Comparison of ENCODE assay signal across 8 mouse cellular contexts in the genomic region with DNA sequence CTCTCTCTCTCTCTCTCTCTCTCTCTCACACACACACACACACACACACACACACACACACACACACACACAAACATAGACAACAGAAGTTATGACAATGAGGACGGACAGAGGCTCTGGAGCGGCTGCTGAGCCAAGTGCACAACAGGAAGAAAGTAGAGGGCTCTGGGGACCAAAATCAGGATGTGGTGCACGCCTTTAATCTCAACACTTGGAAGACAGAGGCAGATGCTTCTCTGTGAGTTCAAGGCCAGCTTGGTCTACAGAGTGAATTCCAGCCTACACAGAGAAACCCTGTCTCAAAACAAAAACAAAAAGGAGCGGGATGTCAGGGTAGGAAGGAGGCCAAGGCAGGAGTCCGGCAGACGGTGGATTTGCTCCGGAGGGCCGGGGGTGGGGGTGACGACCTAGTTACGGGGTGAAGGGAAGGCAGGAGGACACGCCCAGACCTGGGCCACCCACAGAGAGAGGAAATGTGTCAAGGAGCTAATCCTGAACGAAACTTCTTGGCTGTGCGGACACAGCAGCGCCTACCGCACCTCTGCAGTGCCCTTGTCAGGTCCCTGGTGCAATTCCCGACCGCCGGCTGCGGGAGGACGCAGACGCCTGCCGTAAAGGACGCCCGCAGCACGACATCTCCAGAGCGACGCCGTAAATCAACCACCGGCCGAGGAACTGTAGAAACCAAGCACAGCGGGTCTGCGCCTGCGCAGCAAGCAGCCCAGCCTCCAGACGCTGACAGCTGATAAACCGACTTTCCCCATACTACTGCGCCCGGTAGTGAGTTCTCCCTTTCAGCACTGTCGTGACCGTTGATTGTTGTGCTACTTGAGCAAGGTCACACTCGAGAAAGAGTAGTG. TPM values are rescaled to one million over a fixed set of nuclear protein-coding genes. Genes with fewer than 3 reads are reported as not detected.
DNase-seq lines count a peak whose midpoint lies in the region; ATAC-seq and TF ChIP-seq lines count a peak whose summit lies in the region.

A gene (minus strand): TSS at position 629 of the 860 bp plus-strand sequence.

- TF ChIP-seq POLR2A in MEL (IDR thresholded peaks at IDR 0.05; ENCODE audit: control insufficient read depth in 1 of 2, insufficient read depth in 1 of 2, low read depth in 1 of 2, low read length in 2 of 2, poor library complexity in 1 of 2) = peak; percentile 73 to 97; a peak in 3 of 4 replicates
- TF ChIP-seq POLR2A in cerebellum, adult 2 months (IDR thresholded peaks at IDR 0.05; ENCODE audit: borderline replicate concordance, insufficient read depth, low read length) = peak; percentile 83

- WGBS in cerebellum, adult 2 months = under 1% methylated on average over 40 of the region's 40 CpGs
- 2% methylated on average over 40 of the region's 40 CpGs for WGBS in forebrain, postnatal 0 days
- WGBS in lung, embryonic 15.5 days = under 1% methylated on average over 40 of the region's 40 CpGs

- peak within 1 kb of the TSS; percentile 85 to 90 for H3K4me3 ChIP-seq in MEL (ENCODE audit: control insufficient read depth in 1 of 2, insufficient read depth in 1 of 2, low read depth in 2 of 2, low read length in 2 of 2)
- peak within 1 kb of the TSS; percentile 98 for H3K4me3 ChIP-seq in cerebellum, adult 2 months (replicated peaks; ENCODE audit: insufficient read depth, low read depth, low read length)
- peak within 1 kb of the TSS; percentile 65 for H3K4me3 ChIP-seq in forebrain, postnatal 0 days (ENCODE audit: low read depth, low read length)
- H3K4me3 ChIP-seq in lung, embryonic 15.5 days = peak within 1 kb of the TSS; percentile 87

- no peaks in the 10 kb centered on the region for H3K27me3 ChIP-seq in MEL (ENCODE audit: control insufficient read depth in 1 of 2, insufficient read depth in 2 of 2, low read length in 2 of 2)
- no peaks in the 10 kb centered on the region for H3K27me3 ChIP-seq in cerebellum, adult 2 months (ENCODE audit: control insufficient read depth, insufficient read depth, low read length)
- H3K27me3 ChIP-seq in forebrain, postnatal 0 days (ENCODE audit: insufficient read depth, low read length) = no peaks in the 10 kb centered on the region
- no peaks in the 10 kb centered on the region for H3K27me3 ChIP-seq in lung, embryonic 15.5 days

- TF ChIP-seq RAD21 in MEL (IDR thresholded peaks at IDR 0.05; ENCODE audit: low read depth, low read length) = no peak

- H3K27ac ChIP-seq in MEL (ENCODE audit: control insufficient read depth, low read depth, low read length) = peak within 1 kb of the TSS; percentile 95
- H3K27ac ChIP-seq in cerebellum, adult 2 months (ENCODE audit: insufficient read depth, low read length) = peak within 1 kb of the TSS; percentile 95
- H3K27ac ChIP-seq in forebrain, postnatal 0 days (ENCODE audit: low read depth, low read length) = peak within 1 kb of the TSS; percentile 63
- H3K27ac ChIP-seq in lung, embryonic 15.5 days = peak within 1 kb of the TSS; percentile 38; the same call in 1 of the 2 replicates

- DNase-seq in MEL (ENCODE audit: low read depth, low spot score) = peak; percentile 98
- DNase-seq in cerebellum, adult 2 months = peak; percentile 97
- DNase-seq in forebrain, postnatal 0 days = peak; percentile 98
- peak; percentile 98 for DNase-seq in heart, postnatal 4 days
- DNase-seq in layer of hippocampus, adult 8-10 months (ENCODE audit: low spot score in 2 of 2) = peak; percentile 92 to 96
- peak; percentile 93 for DNase-seq in ovary, adult 18-20 months (ENCODE audit: low spot score)
- DNase-seq in thymus, postnatal 0 days (ENCODE audit: low spot score) = peak; percentile 97

- ATAC-seq in forebrain, postnatal 0 days = peak; percentile 98
- ATAC-seq in lung, embryonic 15.5 days (ENCODE audit: borderline replicate concordance, extremely low read depth, low FRiP score, low TSS enrichment) = peak; percentile 95

- no peak for TF ChIP-seq CTCF in MEL (IDR thresholded peaks at IDR 0.05 in 2 of 3, conservative IDR thresholded peaks at IDR 0.05 in 1 of 3; ENCODE audit: control insufficient read depth in 1 of 3, insufficient read depth in 1 of 3, low read depth in 2 of 3, low read length in 3 of 3, poor library complexity in 1 of 3, severe bottlenecking in 1 of 3)
- TF ChIP-seq CTCF in cerebellum, adult 2 months (IDR thresholded peaks at IDR 0.05; ENCODE audit: borderline replicate concordance, insufficient read depth, low read depth, low read length) = no peak
- no peak for TF ChIP-seq CTCF in forebrain, postnatal 0 days (IDR thresholded peaks at IDR 0.05; ENCODE audit: low read depth)

- H3K4me2 ChIP-seq in forebrain, postnatal 0 days (ENCODE audit: low read depth) = peak within 1 kb of the TSS; percentile 71
- peak within 1 kb of the TSS; percentile 68 for H3K4me2 ChIP-seq in lung, embryonic 15.5 days

- H3K9me3 ChIP-seq in MEL (replicated peaks; ENCODE audit: insufficient read depth, low read length) = no peaks in the 10 kb centered on the region
- no peaks in the 10 kb centered on the region for H3K9me3 ChIP-seq in forebrain, postnatal 0 days (ENCODE audit: low read length)
- H3K9me3 ChIP-seq in lung, embryonic 15.5 days = no peaks in the 10 kb centered on the region

- H3K79me2 ChIP-seq in MEL (ENCODE audit: control insufficient read depth, insufficient read depth, low read length, poor library complexity) = peaks cover 14% of the 10 kb centered on the region

- peaks cover 0 to 11% of the 10 kb centered on the region in 2 experiments; a peak in 2 of 4 replicates for H3K4me1 ChIP-seq in MEL (ENCODE audit: control insufficient read depth in 1 of 2, insufficient read depth in 2 of 2, low read length in 2 of 2)
- no peaks in the 10 kb centered on the region for H3K4me1 ChIP-seq in cerebellum, adult 2 months (ENCODE audit: control insufficient read depth, insufficient read depth, low read length)
- peaks cover 7% of the 10 kb centered on the region; the same call in 1 of the 2 replicates for H3K4me1 ChIP-seq in forebrain, postnatal 0 days (ENCODE audit: insufficient read depth)
- H3K4me1 ChIP-seq in lung, embryonic 15.5 days = peaks cover 3% of the 10 kb centered on the region

- peaks cover 6 to 9% of the 10 kb centered on the region in 2 experiments for H3K36me3 ChIP-seq in MEL (ENCODE audit: control insufficient read depth in 1 of 2, insufficient read depth in 2 of 2, low read length in 2 of 2)
- peaks cover 12% of the 10 kb centered on the region; the same call in 1 of the 2 replicates for H3K36me3 ChIP-seq in forebrain, postnatal 0 days (ENCODE audit: insufficient read depth)
- peaks cover 17% of the 10 kb centered on the region for H3K36me3 ChIP-seq in lung, embryonic 15.5 days

- H3K9ac ChIP-seq in MEL (ENCODE audit: control insufficient read depth, low read depth, low read length, poor library complexity, severe bottlenecking) = peak within 1 kb of the TSS; percentile 88
- peak within 1 kb of the TSS; percentile 74 for H3K9ac ChIP-seq in forebrain, postnatal 0 days
- peak within 1 kb of the TSS; percentile 79 for H3K9ac ChIP-seq in lung, embryonic 15.5 days

- peak in 1 of 2 experiments; percentile 69; a peak in 2 of 4 replicates for TF ChIP-seq EP300 in MEL (IDR thresholded peaks at IDR 0.05; ENCODE audit: low read depth in 1 of 2, low read length in 2 of 2)

TF ChIP-seq in MEL, 35 proteins besides CTCF, POLR2A, EP300 and RAD21 (continues in another document):
- peak; percentile 86 for TF ChIP-seq KAT2A (conservative IDR thresholded peaks at IDR 0.05; ENCODE audit: low read depth, low read length)
- TF ChIP-seq CHD1 (IDR thresholded peaks at IDR 0.05; ENCODE audit: low read depth, low read length) = no peak
- peak; percentile 96 for TF ChIP-seq ZMIZ1 (IDR thresholded peaks at IDR 0.05; ENCODE audit: low read depth, low read length)
- peak; percentile 95 for TF ChIP-seq SIN3A (IDR thresholded peaks at IDR 0.05; ENCODE audit: low read length)
- TF ChIP-seq TBP (IDR thresholded peaks at IDR 0.05; ENCODE audit: low read depth, low read length) = peak; percentile 90
- TF ChIP-seq BHLHE40 (IDR thresholded peaks at IDR 0.05; ENCODE audit: borderline replicate concordance, low read depth, low read length) = no peak
- TF ChIP-seq MYC (IDR thresholded peaks at IDR 0.05; ENCODE audit: low read depth, low read length) = no peak; the same call in 1 of the 2 replicates
- TF ChIP-seq JUND (IDR thresholded peaks at IDR 0.05; ENCODE audit: low read depth, low read length) = no peak
- TF ChIP-seq ZNF384 (IDR thresholded peaks at IDR 0.05; ENCODE audit: low read depth, low read length) = no peak
- TF ChIP-seq ETS1 (IDR thresholded peaks at IDR 0.05; ENCODE audit: low read depth, low read length) = peak; percentile 72
- TF ChIP-seq UBTF (IDR thresholded peaks at IDR 0.05; ENCODE audit: borderline replicate concordance, insufficient read depth, low read depth, low read length) = no peak
- peak; percentile 90; the same call in 1 of the 2 replicates for TF ChIP-seq POLR2AphosphoS5 (IDR thresholded peaks at IDR 0.05; ENCODE audit: borderline replicate concordance, low read depth, low read length)
- TF ChIP-seq ZKSCAN1 (IDR thresholded peaks at IDR 0.05; ENCODE audit: low read depth, low read length) = no peak
- TF ChIP-seq MAX (IDR thresholded peaks at IDR 0.05; ENCODE audit: low read length) = peak; percentile 51; the same call in 1 of the 2 replicates
- TF ChIP-seq TAL1 (IDR thresholded peaks at IDR 0.05; ENCODE audit: low read length) = peak; percentile 71
- peak; percentile 41; the same call in 1 of the 2 replicates for TF ChIP-seq GATA1 (IDR thresholded peaks at IDR 0.05; ENCODE audit: low read depth, low read length)
- TF ChIP-seq TCF12 (IDR thresholded peaks at IDR 0.05; ENCODE audit: low read depth, low read length) = peak; percentile 75
- TF ChIP-seq RCOR1 (IDR thresholded peaks at IDR 0.05; ENCODE audit: low read depth, low read length) = 0 out of 2 replicates have a peak, but pooled peaks have one; percentile 8
- peak; percentile 95 for TF ChIP-seq NELFE (IDR thresholded peaks at IDR 0.05; ENCODE audit: low read depth, low read length)
- no peak for TF ChIP-seq ZC3H11A (IDR thresholded peaks at IDR 0.05; ENCODE audit: low read depth, low read length)
- no peak for TF ChIP-seq CHD2 (IDR thresholded peaks at IDR 0.05; ENCODE audit: low read length)

RNA-seq across cellular contexts. Expression of the gene that starts here (rescaled TPM):
- 230 and 252 TPM in 2 replicates for total RNA-seq in MEL (2012; rRNA removed)
- 100 to 1,000 TPM in 1 of 2 experiments, not detected in 1; 155 TPM for polyA plus RNA-seq in MEL (2012; ENCODE audit: insufficient read depth in 1 of 2, insufficient read length in 2 of 2, low read depth in 1 of 2, low replicate concordance in 2 of 2, missing spikeins in 1 of 2)
- 602 and 636 TPM in 2 replicates for polyA plus RNA-seq in cerebellum, adult 2 months (2012; rRNA removed)
- 161 and 279 TPM in 2 replicates for total RNA-seq in forebrain, postnatal 0 days (2014; rRNA removed)
- 536 and 634 TPM in 2 replicates for polyA plus RNA-seq in forebrain, postnatal 0 days (2015; fragmentation: Nextera tagmentation; extraction: Ambion mirVana)
- total RNA-seq in heart, postnatal 4 days (2021) = 100 to 1,000 TPM; 273 to 301 TPM
- 100 to 1,000 TPM; 145 to 182 (median 170) TPM for total RNA-seq in layer of hippocampus, adult 8-10 months (2022)
- polyA plus RNA-seq in lung, embryonic 15.5 days (2015; fragmentation: Nextera tagmentation; extraction: Ambion mirVana) = 263 and 281 TPM in 2 replicates
- polyA plus RNA-seq in thymus, postnatal 0 days (2015; fragmentation: Nextera tagmentation; extraction: Ambion mirVana) = 485 and 491 TPM in 2 replicates

Comparison
In these comparisons a context has a peak if more than half of its experiments do, and no peak if none do; other contexts are left out.
1. Peak in every context shown above with its lines: DNase-seq, ATAC-seq, H3K4me3 ChIP-seq and H3K27ac ChIP-seq.
2. H3K27ac ChIP-seq: peak in every context shown above with its lines; median percentile 95 in MEL; 95 in cerebellum, adult 2 months; 63 in forebrain, postnatal 0 days; 38 in lung, embryonic 15.5 days.